Mouse (Mus musculus): Measurements from ENCODE around the gene Dtd1.

GRCm38 (mm10) chr2:144760666-144761065 is 161.0 kb downstream of the Dtd1 start:
- TF ChIP-seq CTCF (IDR thresholded peaks at IDR 0.05) (no peak), EP300 (IDR thresholded peaks at IDR 0.05) (no peak)

All from lung, postnatal 0 days (tissue).